Mouse (Mus musculus) cerebellum, adult 2 months (tissue): ENCODE measurements around the gene Smox. TPM values are rescaled to one million over a fixed set of nuclear protein-coding genes. Genes with fewer than 3 reads are reported as not detected.
A peak's percentile ranks its signal among the peaks of the same experiment; 100 is the strongest.

Experiments used
- DNase-seq, 2 experiments: peaks; one replicate each; pipeline ENCODE4 v3.0.0; 2021
- H3K27ac ChIP-seq: fragments of 200-500 bp; 2 replicates; pipeline ENCODE4 v1.5.1; 2012; ENCODE audit warnings: low read length, control low read depth, inconsistent platforms; ENCODE audit not compliant: insufficient read depth
- H3K27me3 ChIP-seq: fragments of 200-500 bp; 2 replicates; pipeline ENCODE4 v1.6.1; 2012; ENCODE audit warnings: inconsistent platforms, mild to moderate bottlenecking, low read length, moderate library complexity; ENCODE audit not compliant: control insufficient read depth, insufficient read depth
- H3K4me1 ChIP-seq: fragments of 200-500 bp; 2 replicates; pipeline ENCODE4 v1.6.1; 2011; ENCODE audit warnings: low read length; ENCODE audit not compliant: control insufficient read depth, insufficient read depth
- H3K4me3 ChIP-seq: fragments of 200-500 bp; replicated peaks from 2 replicates; pipeline ENCODE3; 2011; ENCODE audit warnings: mild to moderate bottlenecking, low read depth, low read length, control low read depth; ENCODE audit not compliant: insufficient read depth
- CTCF ChIP-seq: fragments of 200-500 bp; IDR thresholded peaks from 2 replicates; pipeline ENCODE4 v1.5.1; 2011; ENCODE audit warnings: low read depth, mild to moderate bottlenecking, control low read depth, low read length, moderate library complexity, borderline replicate concordance; ENCODE audit not compliant: insufficient read depth
- POLR2A ChIP-seq: fragments of 200-500 bp; IDR thresholded peaks from 2 replicates; pipeline ENCODE4 v1.6.1; 2011; ENCODE audit warnings: low read length, control low read depth, borderline replicate concordance; ENCODE audit not compliant: insufficient read depth
- WGBS: fragments of 180-500 bp; shearing (Covaris S2); methylation state at CpG from one replicate; pipeline ENCODE4 v1.1.7; 2018; 5-methylcytosine and 5-hydroxymethylcytosine counted together
- polyA plus RNA-seq: library from polyadenylated mRNA; depleted of rRNA; stranded (reverse); fragments of >200 nt; gene quantifications from 2 replicates; pipeline ENCODE4 v1.2.3, GENCODE M21; 2012

Gene Smox
- polyA plus RNA-seq, 1 experiment: 93.4 TPM

DNA sequence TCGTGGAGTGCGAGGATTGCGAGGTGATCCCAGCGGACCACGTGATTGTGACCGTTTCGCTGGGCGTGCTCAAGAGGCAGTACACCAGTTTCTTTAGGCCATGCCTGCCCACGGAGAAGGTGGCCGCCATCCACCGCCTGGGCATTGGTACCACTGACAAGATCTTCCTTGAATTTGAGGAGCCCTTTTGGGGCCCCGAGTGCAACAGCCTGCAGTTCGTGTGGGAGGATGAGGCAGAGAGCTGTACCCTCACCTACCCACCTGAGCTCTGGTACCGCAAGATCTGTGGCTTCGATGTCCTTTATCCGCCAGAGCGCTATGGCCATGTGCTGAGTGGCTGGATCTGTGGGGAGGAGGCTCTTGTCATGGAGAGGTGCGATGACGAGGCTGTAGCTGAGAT lies 29.4 kb downstream of the Smox start:
- Histone ChIP-seq H3K27me3 (no peaks in the 10 kb centered on the region), H3K27ac (no peak overlapping the region), H3K4me1 (no peaks in the 10 kb centered on the region), H3K4me3 (no peak overlapping the region)
- TF ChIP-seq CTCF: no peak
- no peak for TF ChIP-seq POLR2A
- DNase-seq: no peak
- 95% methylated on average over 19 of the region's 19 CpGs for WGBS

DNA sequence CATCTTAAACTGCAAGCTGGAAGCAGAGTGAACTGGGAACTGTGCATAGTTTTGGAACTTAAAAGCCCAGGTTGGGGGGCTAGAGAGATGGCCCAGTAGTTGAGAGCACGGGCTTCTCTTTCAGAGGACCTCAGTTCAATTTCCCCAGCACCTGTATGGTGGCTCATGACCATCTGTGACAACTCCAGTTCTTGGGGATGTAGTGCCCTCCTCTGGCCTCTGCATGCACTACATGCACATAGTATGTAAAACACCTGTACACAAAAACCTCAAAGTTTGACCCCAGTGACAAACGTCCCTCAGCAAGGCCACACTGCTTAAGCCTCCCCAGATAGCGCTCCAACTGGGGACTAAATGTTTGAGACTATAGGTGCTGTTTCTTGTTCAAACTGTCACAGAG lies 35.8 kb downstream of the Smox start:
- peak; percentile 60; the same call in 1 of the 2 replicates for TF ChIP-seq CTCF
- no peak for TF ChIP-seq POLR2A
- 51% methylated on average over 3 of the region's 3 CpGs for WGBS
- no peaks in the 10 kb centered on the region; the same call in 1 of the 2 replicates for H3K4me1 ChIP-seq
- DNase-seq: no peak
- no peak overlapping the region for H3K4me3 ChIP-seq
- no peaks in the 10 kb centered on the region for H3K27me3 ChIP-seq
- no peak overlapping the region for H3K27ac ChIP-seq

DNA sequence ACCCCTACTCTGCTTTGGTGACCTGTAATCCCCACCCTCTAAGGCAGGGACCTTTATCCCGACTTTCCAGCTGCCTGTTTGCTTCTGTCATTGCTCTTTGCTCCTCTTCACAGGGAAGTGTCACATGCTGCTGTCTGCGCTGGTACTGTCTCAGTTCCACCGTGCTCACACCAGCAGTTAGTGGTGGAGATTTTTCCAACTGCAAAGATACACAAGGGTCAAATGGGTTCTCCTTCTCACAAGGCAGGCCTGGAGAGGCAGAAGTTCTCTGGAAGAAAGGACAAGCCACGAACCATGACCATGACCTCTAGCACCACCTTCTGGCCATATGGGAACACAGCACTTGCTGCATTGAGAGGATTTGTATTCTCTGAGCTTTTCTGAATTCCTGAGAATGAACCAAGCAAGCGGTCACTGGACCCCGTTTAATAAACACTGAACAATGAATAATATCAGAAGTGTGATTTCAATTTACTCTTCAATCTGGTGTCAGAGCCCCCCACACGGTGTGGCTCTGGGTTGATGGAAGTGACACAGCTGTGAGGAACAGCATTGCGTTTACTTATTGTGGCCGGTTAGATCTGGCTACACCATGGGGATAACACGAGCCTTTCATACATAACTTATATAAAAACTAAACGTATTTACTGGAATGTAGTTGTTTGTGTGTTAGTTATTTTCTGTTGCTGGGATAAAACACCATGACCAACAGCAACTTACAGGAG lies 38.8 kb downstream of the Smox start:
- no peak for TF ChIP-seq POLR2A
- TF ChIP-seq CTCF: peak; percentile 91
- 34% methylated on average over 11 of the region's 11 CpGs for WGBS
- H3K4me3 ChIP-seq: no peak overlapping the region
- H3K27ac ChIP-seq: no peak overlapping the region
- DNase-seq: peak; percentile 58 to 64
- no peaks in the 10 kb centered on the region for H3K27me3 ChIP-seq
- no peaks in the 10 kb centered on the region; the same call in 1 of the 2 replicates for H3K4me1 ChIP-seq

DNA sequence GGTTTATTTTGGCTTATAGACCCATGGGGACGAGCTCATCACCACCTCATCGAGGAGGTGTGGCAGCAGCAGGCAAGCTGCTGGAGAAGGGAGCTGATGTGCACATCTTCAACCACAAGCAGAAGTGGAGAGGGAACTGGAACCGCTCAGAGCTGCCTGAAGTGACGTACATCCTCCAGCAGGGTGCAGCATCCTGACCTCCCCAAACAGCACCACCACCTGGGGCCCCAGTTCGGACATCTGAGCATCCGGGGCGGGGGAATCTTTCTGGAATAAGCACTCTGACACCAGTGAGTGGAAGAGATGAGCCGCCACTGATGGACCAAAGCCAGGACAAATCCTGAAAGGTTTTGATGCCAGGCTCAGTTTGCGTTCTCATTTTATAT lies 39.3 kb downstream of the Smox start:
- DNase-seq: peak in 1 of 2 experiments; percentile 46
- Histone ChIP-seq H3K27ac (no peak overlapping the region), H3K4me3 (no peak overlapping the region), H3K4me1 (no peaks in the 10 kb centered on the region; the same call in 1 of the 2 replicates), H3K27me3 (no peaks in the 10 kb centered on the region)
- TF ChIP-seq CTCF (peak; percentile 65; the same call in 1 of the 2 replicates), POLR2A (no peak)
- WGBS: 13% methylated on average over 9 of the region's 9 CpGs

DNA sequence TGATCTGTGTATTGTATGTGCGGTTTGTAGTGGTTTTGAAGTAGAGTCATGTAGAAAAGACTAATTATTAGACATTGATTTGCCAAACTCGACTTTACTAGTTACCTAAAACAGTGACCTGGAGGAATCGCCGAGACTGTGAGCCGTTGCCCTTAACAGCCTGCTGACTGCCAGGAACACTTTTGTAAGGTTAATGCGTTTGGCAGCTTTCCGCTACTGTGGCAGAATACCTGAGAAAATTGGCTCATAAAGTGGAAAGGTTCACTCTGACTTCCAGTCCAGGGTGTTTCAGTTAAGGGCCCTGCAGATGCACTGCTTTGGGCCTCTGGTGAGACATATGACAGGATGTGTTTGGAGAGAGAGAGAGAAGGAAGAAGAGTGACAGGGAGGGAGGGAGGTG lies 40.0 kb downstream of the Smox start:
- WGBS: 79% methylated on average over 7 of the region's 7 CpGs
- Histone ChIP-seq H3K27ac (no peak overlapping the region), H3K27me3 (no peaks in the 10 kb centered on the region), H3K4me1 (no peaks in the 10 kb centered on the region; the same call in 1 of the 2 replicates), H3K4me3 (no peak overlapping the region)
- DNase-seq: no peak
- no peak for TF ChIP-seq POLR2A

DNA sequence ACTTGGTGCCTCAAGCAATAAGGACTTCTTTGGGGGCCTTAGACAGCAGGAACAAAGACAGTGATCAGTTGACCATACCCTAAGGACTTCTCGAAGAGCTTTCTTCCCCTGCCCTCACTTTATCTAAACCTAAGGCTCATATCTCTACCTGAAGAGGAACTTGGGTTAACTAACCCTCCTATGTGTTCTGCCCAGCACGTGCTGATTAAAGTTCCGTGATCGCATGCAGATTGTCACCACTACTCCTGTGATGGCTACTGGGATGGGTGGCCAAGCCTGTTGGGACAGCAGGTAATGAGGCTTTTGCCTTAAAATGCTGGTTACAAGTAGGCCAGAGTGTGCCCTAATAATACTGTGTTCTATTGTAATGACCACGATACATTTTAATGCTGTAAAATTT lies 43.9 kb downstream of the Smox start:
- WGBS: 91% methylated on average over 5 of the region's 5 CpGs
- Histone ChIP-seq H3K4me1 (peaks cover 4% of the 10 kb centered on the region; the same call in 1 of the 2 replicates), H3K27me3 (no peaks in the 10 kb centered on the region), H3K27ac (no peak overlapping the region), H3K4me3 (no peak overlapping the region)
- DNase-seq: no peak
- TF ChIP-seq POLR2A (no peak), CTCF (no peak)

GRCm38 (mm10) chr2:131538341-131538740 lies 47.0 kb downstream of the Smox start:
- Histone ChIP-seq H3K27ac (no peak overlapping the region), H3K4me3 (no peak overlapping the region), H3K27me3 (no peaks in the 10 kb centered on the region), H3K4me1 (peaks cover 25% of the 10 kb centered on the region)
- no peak for TF ChIP-seq CTCF
- no peak for TF ChIP-seq POLR2A
- peak in 1 of 2 experiments; percentile 30 for DNase-seq
- 37% methylated on average over 7 of the region's 7 CpGs for WGBS

DNA sequence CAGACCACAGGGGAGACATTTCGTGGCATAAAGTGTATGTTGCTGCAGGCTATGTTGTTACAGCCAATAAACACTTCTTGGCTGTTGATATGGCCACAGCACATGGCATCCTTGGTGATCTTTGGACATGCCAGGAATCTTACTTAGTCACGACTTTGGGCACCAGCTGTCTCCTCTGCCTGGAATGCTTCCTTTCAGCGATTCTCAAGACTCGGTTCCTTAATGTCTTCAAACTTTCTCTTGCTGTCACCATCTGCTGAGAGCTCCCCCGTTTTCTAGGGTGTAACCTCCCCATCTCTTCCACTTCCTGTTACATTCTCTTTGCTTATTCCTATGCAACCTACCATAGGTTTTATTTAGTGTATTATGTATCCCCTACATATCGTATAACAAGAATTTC lies 48.5 kb downstream of the Smox start:
- WGBS: 57% methylated on average over 6 of the region's 6 CpGs
- DNase-seq: no peak

More for the DNA sequence above, 48.5 kb downstream of the Smox start:
- no peak overlapping the region for H3K4me3 ChIP-seq
- H3K27me3 ChIP-seq: no peaks in the 10 kb centered on the region
- no peak overlapping the region for H3K27ac ChIP-seq
- no peak for TF ChIP-seq CTCF
- no peak for TF ChIP-seq POLR2A
- peaks cover 25% of the 10 kb centered on the region for H3K4me1 ChIP-seq
